Mouse (Mus musculus) midbrain, embryonic 16.5 days (tissue): ENCODE data around the gene Rmnd5a. TPM values are rescaled to one million over a fixed set of nuclear protein-coding genes. Genes with fewer than 3 reads are reported as not detected.

Experiments
- ATAC-seq: fragments of 200-750 bp; cut with Nextera tagmentation; 2 replicates; pipeline ENCODE4 v1.8.0; 2017; ENCODE audit warnings: moderate TSS enrichment
- H3K27ac ChIP-seq: fragments of 300-500 bp; sonication (generic); 2 replicates; pipeline ENCODE4 v1.5.1; 2014; ENCODE audit warnings: mild to moderate bottlenecking, low read length, mixed read lengths
- H3K27me3 ChIP-seq: fragments of 300-500 bp; sonication (generic); 2 replicates; pipeline ENCODE4 v1.6.1; 2014; ENCODE audit warnings: low read depth, low read length, mixed read lengths; ENCODE audit not compliant: control insufficient read depth, insufficient read depth
- H3K36me3 ChIP-seq: fragments of 300-500 bp; sonication (generic); 2 replicates; pipeline ENCODE4 v1.6.1; 2014; ENCODE audit warnings: mild to moderate bottlenecking, low read length, moderate library complexity, mixed read lengths; ENCODE audit not compliant: control insufficient read depth, insufficient read depth
- H3K4me1 ChIP-seq: fragments of 300-500 bp; sonication (generic); 2 replicates; pipeline ENCODE4 v1.6.1; 2014; ENCODE audit warnings: mild to moderate bottlenecking, low read length, mixed read lengths; ENCODE audit not compliant: control insufficient read depth, insufficient read depth
- H3K4me2 ChIP-seq: fragments of 300-500 bp; sonication (generic); 2 replicates; pipeline ENCODE4 v1.6.1; 2014; ENCODE audit warnings: mild to moderate bottlenecking, low read length, mixed read lengths
- H3K4me3 ChIP-seq: fragments of 300-500 bp; sonication (generic); 2 replicates; pipeline ENCODE4 v1.5.1; 2014; ENCODE audit warnings: low read depth, mild to moderate bottlenecking, low read length, moderate library complexity, mixed read lengths
- H3K9ac ChIP-seq: fragments of 300-500 bp; sonication (generic); 2 replicates; pipeline ENCODE4 v1.6.1; 2014; ENCODE audit warnings: low read depth, low read length, mixed read lengths
- H3K9me3 ChIP-seq: fragments of 300-500 bp; sonication (generic); replicated peaks from 2 replicates; pipeline ENCODE4 v1.6.1; 2014; ENCODE audit warnings: mild to moderate bottlenecking, low read length, mixed read lengths; ENCODE audit not compliant: control insufficient read depth, poor library complexity, severe bottlenecking
- WGBS: fragments of 180-500 bp; shearing (Covaris S2); extraction: QIAGEN DNeasy Blood & Tissue Kit; methylation state at CpG from one replicate; pipeline ENCODE4 v1.1.7; 2014; 5-methylcytosine and 5-hydroxymethylcytosine counted together
- polyA plus RNA-seq: library from polyadenylated mRNA; unstranded; fragments of >200 nt; fragmentation: Nextera tagmentation; extraction: Ambion mirVana; gene quantifications from 2 replicates; pipeline ENCODE4 v1.2.1, GENCODE M21; 2015

Gene Rmnd5a
- polyA plus RNA-seq, 1 experiment from 2014 or later = 8.1 TPM

DNA sequence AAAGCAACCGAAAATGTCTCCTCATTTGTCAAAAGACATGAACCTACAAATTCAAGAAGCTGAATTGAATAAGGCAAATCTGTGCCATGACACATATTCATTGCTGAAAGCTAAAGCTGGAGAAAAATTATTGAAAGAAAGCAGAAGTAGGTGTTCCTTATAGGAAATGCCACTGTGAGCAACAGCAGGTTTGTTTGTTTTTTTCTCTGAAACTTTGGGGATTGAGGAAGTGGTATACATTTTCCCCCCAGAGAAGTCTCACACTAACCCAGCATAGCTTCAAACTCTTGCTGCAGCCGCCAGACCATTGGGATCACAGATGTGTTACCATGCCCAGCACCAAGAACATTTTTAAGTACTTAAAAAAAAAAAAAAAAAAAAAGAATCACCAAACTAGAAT, 12.4 kb upstream of the Rmnd5a start:
- 87% methylated on average over 2 of the region's 2 CpGs for WGBS
- Histone ChIP-seq H3K27me3 (no peaks in the 10 kb centered on the region), H3K9me3 (no peaks in the 10 kb centered on the region), H3K36me3 (no peaks in the 10 kb centered on the region), H3K9ac (no peak overlapping the region), H3K4me1 (no peaks in the 10 kb centered on the region), H3K4me2 (no peak overlapping the region), H3K4me3 (no peak overlapping the region), H3K27ac (no peak overlapping the region)
- no peak for ATAC-seq

DNA sequence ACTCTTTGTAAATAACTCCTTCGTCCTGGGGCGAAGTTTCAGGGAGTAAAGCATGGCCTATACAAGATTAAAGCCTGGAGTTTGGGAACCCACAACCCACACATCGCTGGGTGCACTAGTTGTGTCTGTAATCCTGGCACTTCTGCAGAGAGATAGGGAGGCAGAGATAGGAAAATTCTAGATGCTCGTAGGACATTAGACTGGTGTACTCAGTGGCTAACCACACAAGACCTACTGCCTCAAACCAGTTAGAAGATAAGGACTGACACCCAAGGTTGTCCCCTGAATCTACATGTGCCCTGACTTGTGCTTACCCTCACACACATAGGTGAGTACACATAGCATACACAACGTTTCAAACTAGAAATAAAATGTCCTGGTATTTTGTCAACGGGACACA, 5.1 kb upstream of the Rmnd5a start:
- Histone ChIP-seq H3K4me2 (no peak overlapping the region), H3K27ac (no peak overlapping the region), H3K4me1 (peaks cover 5% of the 10 kb centered on the region), H3K36me3 (no peaks in the 10 kb centered on the region), H3K9me3 (no peaks in the 10 kb centered on the region), H3K27me3 (no peaks in the 10 kb centered on the region), H3K9ac (no peak overlapping the region), H3K4me3 (no peak overlapping the region)
- ATAC-seq = no peak
- WGBS = 89% methylated on average over 6 of the region's 6 CpGs

DNA sequence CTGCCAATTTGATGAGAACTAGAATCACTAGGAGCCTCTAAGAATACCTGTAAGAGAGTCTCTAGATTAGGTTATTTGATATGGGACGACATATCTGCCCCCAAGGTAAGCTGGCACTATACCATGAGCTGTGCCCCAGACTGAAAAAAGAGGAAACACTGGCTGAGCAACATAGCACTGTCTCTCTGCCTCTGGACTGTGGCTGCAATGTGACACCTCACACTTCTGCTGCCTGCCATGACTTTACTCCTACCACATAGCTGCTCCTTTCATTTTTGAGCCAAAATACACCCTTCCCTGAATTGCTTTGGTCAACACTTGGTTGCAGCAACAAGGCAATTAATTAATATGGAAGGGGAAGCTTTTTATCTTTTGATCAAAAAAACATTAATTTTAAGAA, 4.3 kb upstream of the Rmnd5a start:
- no peaks in the 10 kb centered on the region for H3K36me3 ChIP-seq
- no peak overlapping the region for H3K4me2 ChIP-seq
- H3K9ac ChIP-seq = no peak overlapping the region
- H3K4me3 ChIP-seq = no peak overlapping the region
- no peaks in the 10 kb centered on the region for H3K9me3 ChIP-seq
- no peaks in the 10 kb centered on the region for H3K27me3 ChIP-seq
- peaks cover 5% of the 10 kb centered on the region for H3K4me1 ChIP-seq
- H3K27ac ChIP-seq = no peak overlapping the region
- 47% methylated on average over 1 of the region's 1 CpGs for WGBS
- ATAC-seq = no peak

- no peak overlapping the region for H3K4me3 ChIP-seq
- H3K27ac ChIP-seq = no peak overlapping the region
- no peaks in the 10 kb centered on the region for H3K9me3 ChIP-seq
- 89% methylated on average over 2 of the region's 3 CpGs for WGBS
- no peaks in the 10 kb centered on the region for H3K36me3 ChIP-seq
- H3K4me1 ChIP-seq = peaks cover 23% of the 10 kb centered on the region
- H3K27me3 ChIP-seq = no peaks in the 10 kb centered on the region
- H3K4me2 ChIP-seq = no peak overlapping the region
- ATAC-seq = no peak
- no peak overlapping the region for H3K9ac ChIP-seq
Measured at GRCm38 (mm10) chr6:71442130-71442529, 1.7 kb upstream of the Rmnd5a start.

GRCm38 (mm10) chr6:71441251-71441580, 779 bp upstream of the Rmnd5a start:
- H3K36me3 ChIP-seq = no peaks in the 10 kb centered on the region
- no peaks in the 10 kb centered on the region for H3K9me3 ChIP-seq
- WGBS = 5% methylated on average over 12 of the region's 12 CpGs
- H3K4me1 ChIP-seq = peaks cover 32% of the 10 kb centered on the region
- ATAC-seq = peak; percentile 11
- peak overlapping the region; percentile 73 for H3K4me3 ChIP-seq
- peak overlapping the region; percentile 99 for H3K27ac ChIP-seq
- peak overlapping the region; percentile 93 for H3K9ac ChIP-seq
- H3K4me2 ChIP-seq = peak overlapping the region; percentile 99
- H3K27me3 ChIP-seq = no peaks in the 10 kb centered on the region

GRCm38 (mm10) chr6:71440217-71440491, 283 bp downstream of the Rmnd5a start:
- Histone ChIP-seq H3K4me2 (peak overlapping the region; percentile 67), H3K27me3 (no peaks in the 10 kb centered on the region), H3K9ac (peak overlapping the region; percentile 92), H3K4me1 (peaks cover 32% of the 10 kb centered on the region), H3K27ac (peak overlapping the region; percentile 96), H3K4me3 (peak overlapping the region; percentile 96), H3K9me3 (no peaks in the 10 kb centered on the region), H3K36me3 (no peaks in the 10 kb centered on the region)
- peak; percentile 69; the same call in 1 of the 2 replicates for ATAC-seq
- 0% methylated on average over 25 of the region's 47 CpGs for WGBS

GRCm38 (mm10) chr6:71439506-71440216, 776 bp downstream of the Rmnd5a start:
- ATAC-seq = peak; percentile 52

DNA sequence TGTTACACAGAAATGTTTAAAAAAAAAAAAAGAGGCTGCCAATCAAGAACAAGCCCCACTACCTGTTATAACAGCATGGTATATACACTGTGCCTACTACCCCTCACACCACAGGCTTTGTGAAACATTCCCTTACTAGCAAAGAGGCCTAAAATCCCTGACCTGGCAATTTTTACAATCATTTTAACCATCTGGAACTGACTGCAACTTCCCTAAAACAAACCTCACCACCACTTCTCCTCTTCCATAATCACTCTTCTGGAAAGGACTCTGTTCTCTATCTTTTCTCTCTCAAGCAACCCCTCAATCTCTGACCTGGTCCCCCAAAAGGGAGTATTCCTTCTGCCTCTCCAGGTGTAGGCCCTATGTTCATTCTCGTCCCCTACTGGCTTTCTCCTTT, 2.4 kb downstream of the Rmnd5a start:
- Histone ChIP-seq H3K4me1 (peaks cover 32% of the 10 kb centered on the region), H3K4me2 (peak overlapping the region; percentile 41), H3K36me3 (no peaks in the 10 kb centered on the region), H3K9ac (no peak overlapping the region), H3K9me3 (no peaks in the 10 kb centered on the region), H3K4me3 (no peak overlapping the region), H3K27me3 (no peaks in the 10 kb centered on the region), H3K27ac (no peak overlapping the region)
- 38% methylated on average over 1 of the region's 1 CpGs for WGBS
- ATAC-seq = no peak

More at GRCm38 (mm10) chr6:71439506-71440216, 776 bp downstream of the Rmnd5a start:
- Histone ChIP-seq H3K9ac (peak overlapping the region; percentile 92), H3K4me2 (peak overlapping the region; percentile 67), H3K4me1 (peaks cover 32% of the 10 kb centered on the region), H3K36me3 (no peaks in the 10 kb centered on the region), H3K27ac (peak overlapping the region; percentile 96), H3K4me3 (peak overlapping the region; percentile 96), H3K27me3 (no peaks in the 10 kb centered on the region), H3K9me3 (no peaks in the 10 kb centered on the region)
- 1% methylated on average over 58 of the region's 62 CpGs for WGBS

- 94% methylated on average over 4 of the region's 4 CpGs for WGBS
- no peaks in the 10 kb centered on the region for H3K9me3 ChIP-seq
- no peak overlapping the region for H3K27ac ChIP-seq
- no peak for ATAC-seq
- no peaks in the 10 kb centered on the region for H3K4me1 ChIP-seq
- no peak overlapping the region for H3K4me3 ChIP-seq
- no peak overlapping the region for H3K9ac ChIP-seq
- no peak overlapping the region for H3K4me2 ChIP-seq
- H3K36me3 ChIP-seq = no peaks in the 10 kb centered on the region
- H3K27me3 ChIP-seq = no peaks in the 10 kb centered on the region
Measured at GRCm38 (mm10) chr6:71427996-71428725, 12.3 kb downstream of the Rmnd5a start.
